Mouse (Mus musculus) gastrocnemius, postnatal 4 days (tissue): ENCODE measurements around the gene Btbd35f3. TPM values are rescaled to one million over a fixed set of nuclear protein-coding genes. Genes with fewer than 3 reads are reported as not detected.
"Not testable (repeated sequence)": the region's sequence is repeated elsewhere in the genome, so short reads cannot be mapped to it uniquely, and the experiment has no call there.

Source experiments
- DNase-seq, 2 experiments: peaks; one replicate each; pipeline ENCODE4 v3.0.0; 2021 to 2022; ENCODE audit warnings: low spot score in 2 of 2, mixed read lengths in 2 of 2
- long read RNA-seq, 2 experiments: library from polyadenylated mRNA; stranded (forward); transcript quantifications; one replicate each; pipeline ENCODE4 v2.0.0; 2021
- total RNA-seq, 2 experiments: library from RNA; stranded (reverse); gene quantifications; 2 replicates each; pipeline ENCODE4 v1.2.3; 2021

Btbd35f3 gene
- total RNA-seq, result not detected
- long read RNA-seq, experiment 1, result 0 reads
- long read RNA-seq, experiment 2, result 0 reads

DNA sequence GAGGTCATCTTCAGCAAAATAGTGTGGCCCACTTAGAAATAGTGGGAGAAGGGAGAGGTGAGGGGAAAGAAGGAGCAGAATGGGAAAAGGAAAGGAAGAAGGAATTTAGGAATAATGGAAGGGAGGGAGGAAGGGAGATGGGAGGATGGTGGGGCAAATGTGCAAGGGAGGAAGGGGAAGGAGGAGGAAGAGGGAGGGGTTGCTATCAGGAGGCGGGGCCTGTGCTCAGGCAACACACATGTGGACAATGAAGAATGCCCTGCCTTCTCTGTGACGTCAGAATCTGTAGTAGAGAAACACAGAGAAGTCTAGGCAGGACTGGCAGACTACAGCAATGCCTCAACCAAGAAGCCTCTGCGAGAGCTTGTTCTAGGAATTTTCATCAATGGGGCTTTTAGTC is at the start of gene Btbd35f3:
TSS of gene Btbd35f3 (plus strand) at position 301 of the 400 bp plus-strand sequence.
- DNase-seq, result not testable (repeated sequence)

Other genes with a start within 250 kb of the Btbd35f3 start
- gene Btbd35f16, start 80.7 kb upstream of the Btbd35f3 start, total RNA-seq, result not detected
- not detected for gene Btbd35f28, start 158.9 kb downstream of the Btbd35f3 start, total RNA-seq